9 mouse cellular contexts compared by ENCODE assay signal in the genomic region with DNA sequence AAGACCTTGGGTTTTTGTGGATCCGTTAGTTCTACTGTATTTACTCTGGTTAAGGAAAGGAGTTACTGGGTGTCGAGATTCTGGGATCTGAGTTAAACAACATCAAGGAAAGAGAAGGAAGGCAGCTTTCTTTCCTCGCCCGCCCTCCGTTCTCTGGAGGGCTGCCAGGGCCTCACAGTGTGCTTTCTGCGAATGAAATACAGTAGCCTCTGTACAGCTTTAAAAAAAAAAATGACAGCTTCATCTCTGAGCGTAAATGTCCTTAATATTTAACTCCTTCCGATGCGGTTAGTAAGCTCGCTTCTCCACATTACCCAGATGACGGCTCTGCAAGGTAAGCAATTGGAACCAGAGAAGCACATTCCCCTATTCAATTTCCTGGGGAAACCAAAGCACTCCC. TPM values are rescaled to one million over a fixed set of nuclear protein-coding genes. Genes with fewer than 3 reads are reported as not detected.
DNase-seq lines count a peak whose midpoint lies in the region; ATAC-seq and TF ChIP-seq lines count a peak whose summit lies in the region.
"Had no signal": no experiment of that assay in that cellular context is flagged by ENCODE, and none has a peak within 500 bp of the region (broad histone marks: within the 10 kb centered on the region; RNA-seq: fewer than 3 reads in every experiment).

No protein-coding gene starts in this region.

- TF ChIP-seq CTCF in thymus, adult 2 months (IDR thresholded peaks at IDR 0.05; ENCODE audit: borderline replicate concordance, control insufficient read depth, extremely low read depth, insufficient read depth, low read length, poor library complexity) = no peak

- no peak overlapping the region for H3K9ac ChIP-seq in stomach, embryonic 14.5 days (replicated peaks; ENCODE audit: low read depth, low read length)

- 23% methylated on average over 11 of the region's 11 CpGs for WGBS in stomach, embryonic 14.5 days
- 92% methylated on average over 11 of the region's 11 CpGs for WGBS in thymus, adult 2 months

- DNase-seq in frontal cortex, postnatal 10 days (ENCODE audit: low spot score in 2 of 2) = no peak
- peak; percentile 19 to 32 for DNase-seq in right cerebral cortex, adult 2 months (ENCODE audit: low spot score in 2 of 2)
- no peak for DNase-seq in right cerebral cortex, postnatal 36 days (ENCODE audit: low spot score in 2 of 2)
- DNase-seq in kidney, postnatal 25 days = peak; percentile 74 to 85
- DNase-seq in thymus, adult 2 months = no peak
- no peak for DNase-seq in thymus, postnatal 36 days

- no peaks in the 10 kb centered on the region for H3K9me3 ChIP-seq in stomach, embryonic 14.5 days (ENCODE audit: control insufficient read depth, low read depth, low read length)

- H3K36me3 ChIP-seq in stomach, embryonic 14.5 days (ENCODE audit: control insufficient read depth, insufficient read depth, low read length) = no peaks in the 10 kb centered on the region
- H3K36me3 ChIP-seq in thymus, adult 2 months (ENCODE audit: control insufficient read depth, insufficient read depth, low read length) = no peaks in the 10 kb centered on the region

- no peak overlapping the region; the same call in 1 of the 2 replicates for H3K4me2 ChIP-seq in stomach, embryonic 14.5 days (replicated peaks; ENCODE audit: low read depth, low read length)

- H3K27me3 ChIP-seq in stomach, embryonic 14.5 days (ENCODE audit: control insufficient read depth, insufficient read depth, low read length) = no peaks in the 10 kb centered on the region
- H3K27me3 ChIP-seq in thymus, adult 2 months (ENCODE audit: control insufficient read depth, insufficient read depth, low read length) = no peaks in the 10 kb centered on the region

- ATAC-seq in frontal cortex, adult (ENCODE audit: low TSS enrichment) = peak; percentile 7; the same call in 1 of the 2 replicates
- no peak for ATAC-seq in stomach, embryonic 14.5 days (ENCODE audit: insufficient number of reproducible peaks, insufficient read depth, low FRiP score, low read depth)

- TF ChIP-seq POLR2A in thymus, adult 2 months (IDR thresholded peaks at IDR 0.05; ENCODE audit: control insufficient read depth, extremely low read depth, insufficient read depth, low read length, poor library complexity) = no peak

- H3K27ac ChIP-seq in stomach, embryonic 14.5 days (ENCODE audit: low read length) = peak overlapping the region; percentile 22; the same call in 1 of the 2 replicates
- H3K27ac ChIP-seq in thymus, adult 2 months (ENCODE audit: control insufficient read depth, insufficient read depth, low read length) = no peak overlapping the region

- H3K4me3 ChIP-seq in stomach, embryonic 14.5 days (ENCODE audit: low read depth, low read length) = no peak overlapping the region
- no peak overlapping the region for H3K4me3 ChIP-seq in thymus, adult 2 months (ENCODE audit: control insufficient read depth, insufficient read depth, low read length)
- H3K4me3 ChIP-seq: erythroblast, embryonic 14.5 days had no signal

- H3K4me1 ChIP-seq in stomach, embryonic 14.5 days (ENCODE audit: control insufficient read depth, insufficient read depth, low read length) = peaks cover 19% of the 10 kb centered on the region; the same call in 1 of the 2 replicates
- peaks cover 6% of the 10 kb centered on the region for H3K4me1 ChIP-seq in thymus, adult 2 months (replicated peaks; ENCODE audit: control insufficient read depth, insufficient read depth, low read length)

RNA-seq across cellular contexts. Expression of gene Zbtb40, which starts 4.8 kb away (rescaled TPM):
- polyA plus RNA-seq in stomach, embryonic 14.5 days (2014; fragmentation: Nextera tagmentation; extraction: Ambion mirVana) = 4.4 and 4.7 TPM in 2 replicates
- 24.9 and 30.8 TPM in 2 replicates for polyA plus RNA-seq in thymus, adult 2 months (2012; rRNA removed)

Comparison
In these comparisons a context has a peak if more than half of its experiments do, and no peak if none do; other contexts are left out.
1. DNase-seq: peak in right cerebral cortex, adult 2 months (2 of 2) and kidney, postnatal 25 days (2 of 2); none in frontal cortex, postnatal 10 days (0 of 2), right cerebral cortex, postnatal 36 days (0 of 2), thymus, adult 2 months (single experiment) and thymus, postnatal 36 days (0 of 2).